Mouse (Mus musculus): Measurements from ENCODE around the gene Cecr2. TPM values are rescaled to one million over a fixed set of nuclear protein-coding genes. Genes with fewer than 3 reads are reported as not detected.

Cecr2 gene
- total RNA-seq, 4 experiments from 2014 or later, result 6.0 to 15.5 (median 13.8) TPM

Small RNA genes lying within 50 kb of the gene (microRNA-seq; reads per million reads assigned to microRNA genes)
- not detected for gene Gm25193

Other genes with a start within 250 kb of the Cecr2 start
- 1 to 10 TPM in 3 of 4 experiments, under 1 TPM in 1; 0.75 to 2.6 (median 1.3) TPM for gene Il17ra, start 203.1 kb upstream of the Cecr2 start, total RNA-seq (2022)
- not detected for gene Tmem121b, start 172.6 kb upstream of the Cecr2 start, total RNA-seq (2022)
- gene Hdhd5, start 135.1 kb upstream of the Cecr2 start, total RNA-seq (2022), result 10 to 100 TPM; 21.1 to 23.2 (median 22.1) TPM
- under 1 TPM in 1 of 4 experiments, not detected in 3; 0.17 TPM for gene Slc25a18, start 107.2 kb downstream of the Cecr2 start, total RNA-seq (2022)
- 100 to 1,000 TPM; 124 to 134 (median 132) TPM for gene Atp6v1e1, start 156.4 kb downstream of the Cecr2 start, total RNA-seq (2022)
- 10 to 100 TPM; 76.1 to 93.6 (median 84.7) TPM for gene Bcl2l13, start 169.8 kb downstream of the Cecr2 start, total RNA-seq (2022)

Data from gastrocnemius, adult 8-10 months (tissue).